Mouse (Mus musculus) embryonic fibroblast, embryonic 13.5 days (primary cell): Measurements from ENCODE around the gene Zfp462. TPM values are rescaled to one million over a fixed set of nuclear protein-coding genes. Genes with fewer than 3 reads are reported as not detected.

ENCODE experiments used
- H3K27ac ChIP-seq: 2 replicates; pipeline ENCODE4 v1.5.1; 2012; ENCODE audit warnings: low read length, control low read depth, inconsistent platforms; ENCODE audit not compliant: insufficient read depth
- H3K4me1 ChIP-seq: 2 replicates; pipeline ENCODE4 v1.6.1; 2011; ENCODE audit warnings: low read length; ENCODE audit not compliant: control insufficient read depth, insufficient read depth
- H3K4me3 ChIP-seq: 2 replicates; pipeline ENCODE4 v1.5.1; 2011; ENCODE audit warnings: mild to moderate bottlenecking, control low read depth, low read length; ENCODE audit not compliant: insufficient read depth
- CTCF ChIP-seq: IDR thresholded peaks from 2 replicates; pipeline ENCODE4 v1.5.1; 2011; ENCODE audit warnings: mild to moderate bottlenecking, control low read depth, low read length, moderate library complexity, borderline replicate concordance; ENCODE audit not compliant: insufficient read depth
- POLR2A ChIP-seq: IDR thresholded peaks from 2 replicates; pipeline ENCODE4 v1.6.1; 2011; ENCODE audit warnings: low read depth, mild to moderate bottlenecking, control low read depth, low read length, moderate library complexity
- polyA plus RNA-seq: library from polyadenylated mRNA; stranded (reverse); fragments of >200 nt; gene quantifications from 2 replicates; pipeline ENCODE4 v1.2.4, GENCODE M21; 2011; ENCODE audit warnings: low read depth; ENCODE audit not compliant: missing spikeins, insufficient read length

The Zfp462 gene
- polyA plus RNA-seq, 1 experiment, result 23.7 TPM

DNA sequence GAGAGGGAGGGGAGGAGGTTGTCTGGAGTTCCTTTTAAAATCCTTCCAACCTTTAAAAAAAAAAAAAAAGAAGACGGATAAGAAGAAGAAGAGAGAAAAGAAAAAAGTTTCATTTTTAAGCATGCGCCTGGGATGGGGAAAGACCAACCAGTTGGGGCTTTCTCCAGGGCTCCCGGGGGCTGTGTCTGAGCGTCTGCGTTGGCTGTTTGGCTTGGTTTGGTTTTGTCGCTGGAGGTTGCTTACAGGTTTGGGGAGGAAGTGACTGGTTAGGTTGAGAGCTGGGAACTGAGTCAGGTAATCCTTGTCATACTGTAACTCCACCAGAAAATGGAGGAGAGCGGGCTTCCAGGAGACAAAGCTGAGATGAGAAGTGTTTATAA lies 4.7 kb downstream of the Zfp462 start:
- H3K27ac ChIP-seq, result peak overlapping the region; percentile 88
- TF ChIP-seq POLR2A (peak; percentile 1; the same call in 1 of the 2 replicates), CTCF (no peak)

DNA sequence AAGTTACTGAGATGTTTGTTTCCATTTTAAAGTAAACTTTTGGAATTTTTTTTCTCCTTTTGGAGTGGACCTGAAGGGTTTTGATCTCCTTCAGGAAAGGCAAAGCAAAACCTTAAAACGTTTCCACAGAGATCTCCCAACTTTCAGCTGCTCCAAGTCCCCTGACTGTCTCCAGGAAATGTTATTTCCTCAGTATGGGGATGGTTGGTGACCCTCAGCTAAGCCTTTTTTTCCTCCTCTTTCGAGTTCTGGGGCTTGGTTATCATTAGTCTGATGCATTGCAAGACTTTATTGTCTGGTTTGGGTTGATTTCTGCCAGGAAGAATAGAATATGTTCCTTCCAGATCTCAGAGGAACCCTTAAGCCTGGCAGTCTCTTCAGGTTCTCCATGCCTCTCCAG lies 5.3 kb downstream of the Zfp462 start:
- no peak overlapping the region for H3K27ac ChIP-seq

More for the DNA sequence above, 4.7 kb downstream of the Zfp462 start:
- Histone ChIP-seq H3K4me3 (peak overlapping the region; percentile 83), H3K4me1 (peaks cover 6% of the 10 kb centered on the region; the same call in 1 of the 2 replicates)

GRCm38 (mm10) chr4:54950866-54951265 lies 6.0 kb downstream of the Zfp462 start:
- Histone ChIP-seq H3K4me3 (no peak overlapping the region), H3K4me1 (peaks cover 6% of the 10 kb centered on the region; the same call in 1 of the 2 replicates), H3K27ac (no peak overlapping the region)
- no peak for TF ChIP-seq CTCF
- no peak for TF ChIP-seq POLR2A

More for the DNA sequence above, 5.3 kb downstream of the Zfp462 start:
- H3K4me1 ChIP-seq, result peaks cover 6% of the 10 kb centered on the region; the same call in 1 of the 2 replicates
- TF ChIP-seq CTCF, result no peak
- TF ChIP-seq POLR2A, result no peak
- peak overlapping the region; percentile 83 for H3K4me3 ChIP-seq

GRCm38 (mm10) chr4:54953657-54954395 lies 9.0 kb downstream of the Zfp462 start:
- H3K4me3 ChIP-seq, result no peak overlapping the region
- H3K4me1 ChIP-seq, result peaks cover 6% of the 10 kb centered on the region; the same call in 1 of the 2 replicates
- TF ChIP-seq POLR2A (no peak), CTCF (no peak)
- H3K27ac ChIP-seq, result no peak overlapping the region

- Histone ChIP-seq H3K27ac (no peak overlapping the region), H3K4me3 (no peak overlapping the region), H3K4me1 (peaks cover 6% of the 10 kb centered on the region; the same call in 1 of the 2 replicates)
- no peak for TF ChIP-seq POLR2A
- no peak for TF ChIP-seq CTCF
Measured at GRCm38 (mm10) chr4:54954455-54954854, 9.6 kb downstream of the Zfp462 start.

- H3K4me1 ChIP-seq, result no peaks in the 10 kb centered on the region
- no peak overlapping the region for H3K27ac ChIP-seq
- no peak for TF ChIP-seq POLR2A
- no peak for TF ChIP-seq CTCF
- no peak overlapping the region for H3K4me3 ChIP-seq
Measured at GRCm38 (mm10) chr4:54960776-54961175, 15.9 kb downstream of the Zfp462 start.

- Histone ChIP-seq H3K4me1 (0 out of 2 replicates have a peak, but pooled peaks cover 2% of the 10 kb centered on the region), H3K27ac (no peak overlapping the region), H3K4me3 (no peak overlapping the region)
- TF ChIP-seq CTCF (no peak), POLR2A (no peak)
Measured at GRCm38 (mm10) chr4:54962141-54962540, 17.3 kb downstream of the Zfp462 start.

GRCm38 (mm10) chr4:54963551-54963950 lies 18.7 kb downstream of the Zfp462 start:
- TF ChIP-seq CTCF (no peak), POLR2A (no peak)
- H3K4me3 ChIP-seq, result no peak overlapping the region
- H3K27ac ChIP-seq, result no peak overlapping the region
- 0 out of 2 replicates have a peak, but pooled peaks cover 2% of the 10 kb centered on the region for H3K4me1 ChIP-seq

GRCm38 (mm10) chr4:54965169-54965695 lies 20.4 kb downstream of the Zfp462 start:
- H3K4me3 ChIP-seq, result no peak overlapping the region
- peak overlapping the region; percentile 35; the same call in 1 of the 2 replicates for H3K27ac ChIP-seq
- 0 out of 2 replicates have a peak, but pooled peaks cover 2% of the 10 kb centered on the region for H3K4me1 ChIP-seq
- no peak for TF ChIP-seq POLR2A
- no peak for TF ChIP-seq CTCF
